Comparison of ENCODE assay signal across 8 mouse cellular contexts in genomic region chr5:103753511-103754329, GRCm38 (mm10).
DNase-seq lines count a peak whose midpoint lies in the region; ATAC-seq and TF ChIP-seq lines count a peak whose summit lies in the region.

No protein-coding gene starts in this region.

- TF ChIP-seq EP300 in MEL (IDR thresholded peaks at IDR 0.05; ENCODE audit: low read depth in 1 of 2, low read length in 2 of 2), result no peak
- no peak for TF ChIP-seq EP300 in lung, postnatal 0 days (IDR thresholded peaks at IDR 0.05)

- no peaks in the 10 kb centered on the region for H3K9me3 ChIP-seq in MEL (replicated peaks; ENCODE audit: insufficient read depth, low read length)
- H3K9me3 ChIP-seq in forebrain, postnatal 0 days (ENCODE audit: low read length), result no peaks in the 10 kb centered on the region
- no peaks in the 10 kb centered on the region for H3K9me3 ChIP-seq in lung, postnatal 0 days (ENCODE audit: low read length)

- peaks cover 16 to 33% of the 10 kb centered on the region in 2 experiments for H3K4me1 ChIP-seq in MEL (ENCODE audit: control insufficient read depth in 1 of 2, insufficient read depth in 2 of 2, low read length in 2 of 2)
- H3K4me1 ChIP-seq in cerebellum, adult 2 months (ENCODE audit: control insufficient read depth, insufficient read depth, low read length), result peaks cover 3% of the 10 kb centered on the region
- H3K4me1 ChIP-seq in forebrain, postnatal 0 days (ENCODE audit: insufficient read depth), result no peaks in the 10 kb centered on the region
- peaks cover 13% of the 10 kb centered on the region for H3K4me1 ChIP-seq in lung, postnatal 0 days (ENCODE audit: insufficient read depth, low read depth, low read length)

- TF ChIP-seq RAD21 in MEL (IDR thresholded peaks at IDR 0.05; ENCODE audit: low read depth, low read length), result no peak

- H3K27me3 ChIP-seq in MEL (ENCODE audit: control insufficient read depth in 1 of 2, insufficient read depth in 2 of 2, low read length in 2 of 2), result no peaks in the 10 kb centered on the region
- H3K27me3 ChIP-seq in cerebellum, adult 2 months (ENCODE audit: control insufficient read depth, insufficient read depth, low read length), result no peaks in the 10 kb centered on the region
- peaks cover 11% of the 10 kb centered on the region; the same call in 1 of the 2 replicates for H3K27me3 ChIP-seq in forebrain, postnatal 0 days (ENCODE audit: insufficient read depth, low read length)
- no peaks in the 10 kb centered on the region for H3K27me3 ChIP-seq in lung, postnatal 0 days (replicated peaks; ENCODE audit: insufficient read depth, low read length)

- intact Hi-C loops in heart, postnatal 36 days (cut with DNase I), result loop anchor here (1.0 to 2.0 kb wide), 4 partner anchors 19 to 64 kb away; partner anchors contain the start of gene Aff1

- H3K4me2 ChIP-seq in forebrain, postnatal 0 days (ENCODE audit: low read depth), result peak overlapping the region; percentile 67
- peak overlapping the region; percentile 58 for H3K4me2 ChIP-seq in lung, postnatal 0 days (replicated peaks; ENCODE audit: low read depth, low read length)

- peak overlapping the region; percentile 100 for H3K27ac ChIP-seq in MEL (ENCODE audit: control insufficient read depth, low read depth, low read length)
- peak overlapping the region; percentile 95 for H3K27ac ChIP-seq in cerebellum, adult 2 months (ENCODE audit: insufficient read depth, low read length)
- peak overlapping the region; percentile 72 for H3K27ac ChIP-seq in forebrain, postnatal 0 days (ENCODE audit: low read depth, low read length)
- H3K27ac ChIP-seq in lung, postnatal 0 days (ENCODE audit: low read length), result peak overlapping the region; percentile 99

- peaks cover 47% of the 10 kb centered on the region for H3K79me2 ChIP-seq in MEL (ENCODE audit: control insufficient read depth, insufficient read depth, low read length, poor library complexity)

- peak overlapping the region; percentile 98 for H3K9ac ChIP-seq in MEL (ENCODE audit: control insufficient read depth, low read depth, low read length, poor library complexity, severe bottlenecking)
- peak overlapping the region; percentile 58 for H3K9ac ChIP-seq in forebrain, postnatal 0 days
- H3K9ac ChIP-seq in lung, postnatal 0 days (replicated peaks; ENCODE audit: low read depth), result peak overlapping the region; percentile 74

- no peak for TF ChIP-seq CTCF in MEL (IDR thresholded peaks at IDR 0.05 in 2 of 3, conservative IDR thresholded peaks at IDR 0.05 in 1 of 3; ENCODE audit: control insufficient read depth in 1 of 3, insufficient read depth in 1 of 3, low read depth in 2 of 3, low read length in 3 of 3, poor library complexity in 1 of 3, severe bottlenecking in 1 of 3)
- no peak for TF ChIP-seq CTCF in cerebellum, adult 2 months (IDR thresholded peaks at IDR 0.05; ENCODE audit: borderline replicate concordance, insufficient read depth, low read depth, low read length)
- TF ChIP-seq CTCF in forebrain, postnatal 0 days (IDR thresholded peaks at IDR 0.05; ENCODE audit: low read depth), result no peak
- peak; percentile 20; the same call in 1 of the 2 replicates for TF ChIP-seq CTCF in lung, postnatal 0 days (IDR thresholded peaks at IDR 0.05)

- WGBS in cerebellum, adult 2 months, result under 1% methylated on average over 81 of the region's 86 CpGs
- 3% methylated on average over 82 of the region's 86 CpGs for WGBS in forebrain, postnatal 0 days
- 2% methylated on average over 64 of the region's 86 CpGs for WGBS in lung, postnatal 0 days

- peak; percentile 90 for DNase-seq in MEL (ENCODE audit: low read depth, low spot score)
- peak; percentile 84 to 87 for DNase-seq in cerebellum, adult 2 months
- peak; percentile 77 for DNase-seq in forebrain, postnatal 0 days
- peak; percentile 91 to 96 for DNase-seq in heart, postnatal 36 days
- DNase-seq in layer of hippocampus, adult 8-10 months (ENCODE audit: low spot score in 2 of 2), result peak; percentile 58 to 78
- peak; percentile 95 for DNase-seq in lung, postnatal 0 days (ENCODE audit: low spot score)
- peak; percentile 93 for DNase-seq in ovary, postnatal 10 days (ENCODE audit: low spot score)
- DNase-seq in thymus, postnatal 0 days (ENCODE audit: low spot score), result peak; percentile 89

- H3K36me3 ChIP-seq in MEL (ENCODE audit: control insufficient read depth in 1 of 2, insufficient read depth in 2 of 2, low read length in 2 of 2), result peaks cover 0 to 39% of the 10 kb centered on the region in 2 experiments; a peak in 2 of 4 replicates
- no peaks in the 10 kb centered on the region for H3K36me3 ChIP-seq in forebrain, postnatal 0 days (ENCODE audit: insufficient read depth)
- H3K36me3 ChIP-seq in lung, postnatal 0 days (ENCODE audit: insufficient read depth, low read length), result no peaks in the 10 kb centered on the region

- peak; percentile 94 for ATAC-seq in forebrain, postnatal 0 days
- ATAC-seq in lung, postnatal 0 days, result peak; percentile 95

- peak; percentile 97 to 99 for TF ChIP-seq POLR2A in MEL (IDR thresholded peaks at IDR 0.05; ENCODE audit: control insufficient read depth in 1 of 2, insufficient read depth in 1 of 2, low read depth in 1 of 2, low read length in 2 of 2, poor library complexity in 1 of 2)
- TF ChIP-seq POLR2A in cerebellum, adult 2 months (IDR thresholded peaks at IDR 0.05; ENCODE audit: borderline replicate concordance, insufficient read depth, low read length), result peak; percentile 48; the same call in 1 of the 2 replicates

- peak overlapping the region; percentile 75 to 96 for H3K4me3 ChIP-seq in MEL (ENCODE audit: control insufficient read depth in 1 of 2, insufficient read depth in 1 of 2, low read depth in 2 of 2, low read length in 2 of 2)
- H3K4me3 ChIP-seq in cerebellum, adult 2 months (replicated peaks; ENCODE audit: insufficient read depth, low read depth, low read length), result peak overlapping the region; percentile 98
- peak overlapping the region; percentile 68 for H3K4me3 ChIP-seq in forebrain, postnatal 0 days (ENCODE audit: low read depth, low read length)
- H3K4me3 ChIP-seq in lung, postnatal 0 days (ENCODE audit: low read depth, low read length), result peak overlapping the region; percentile 78

TF ChIP-seq in MEL, 35 proteins besides CTCF, POLR2A, EP300 and RAD21:
- TF ChIP-seq ELF1 (IDR thresholded peaks at IDR 0.05; ENCODE audit: low read depth, low read length) (0 out of 2 replicates have a peak, but pooled peaks have one; percentile 40), MXI1 (IDR thresholded peaks at IDR 0.05; ENCODE audit: low read depth, low read length) (peak; percentile 71), USF1 (IDR thresholded peaks at IDR 0.05; ENCODE audit: low read depth, low read length) (0 out of 2 replicates have a peak, but pooled peaks have one; percentile 8), NELFE (IDR thresholded peaks at IDR 0.05; ENCODE audit: low read depth, low read length) (peak; percentile 98), ETS1 (IDR thresholded peaks at IDR 0.05; ENCODE audit: low read depth, low read length) (peak; percentile 52; the same call in 1 of the 2 replicates), POLR2AphosphoS2 (IDR thresholded peaks at IDR 0.05; ENCODE audit: low read length) (peak; percentile 98), HCFC1 (IDR thresholded peaks at IDR 0.05; ENCODE audit: low read depth, low read length) (no peak; the same call in 1 of the 2 replicates), USF2 (IDR thresholded peaks at IDR 0.05; ENCODE audit: borderline replicate concordance in 1 of 2, insufficient read depth in 1 of 2, low read depth in 1 of 2, low read length in 2 of 2) (no peak), TBP (IDR thresholded peaks at IDR 0.05; ENCODE audit: low read depth, low read length) (peak; percentile 86), GATA1 (IDR thresholded peaks at IDR 0.05; ENCODE audit: low read depth, low read length) (no peak), MYC (IDR thresholded peaks at IDR 0.05; ENCODE audit: low read depth, low read length) (0 out of 2 replicates have a peak, but pooled peaks have one; percentile 25), UBTF (IDR thresholded peaks at IDR 0.05; ENCODE audit: borderline replicate concordance, insufficient read depth, low read depth, low read length) (peak; percentile 72; the same call in 1 of the 2 replicates), MAZ (IDR thresholded peaks at IDR 0.05; ENCODE audit: low read depth, low read length) (peak; percentile 96), SIN3A (IDR thresholded peaks at IDR 0.05; ENCODE audit: low read length) (peak; percentile 84), CHD1 (IDR thresholded peaks at IDR 0.05; ENCODE audit: low read depth, low read length) (peak; percentile 98; the same call in 1 of the 2 replicates), MYB (IDR thresholded peaks at IDR 0.05; ENCODE audit: low read depth, low read length) (no peak), ZMIZ1 (IDR thresholded peaks at IDR 0.05; ENCODE audit: low read depth, low read length) (peak; percentile 97), NRF1 (IDR thresholded peaks at IDR 0.05; ENCODE audit: insufficient read depth, low read depth, low read length, poor library complexity, severe bottlenecking) (peak; percentile 14; the same call in 1 of the 2 replicates)

Comparison
In these comparisons a context has a peak if more than half of its experiments do, and no peak if none do; other contexts are left out.
1. Peak in every context shown above with its lines: DNase-seq, ATAC-seq, H3K4me3 ChIP-seq and H3K27ac ChIP-seq.